Mouse (Mus musculus) bone marrow, adult 2 months (tissue): ENCODE results near the gene Kdelr2.

Source experiments
- CTCF ChIP-seq: fragments of 200-500 bp; IDR thresholded peaks from 2 replicates; pipeline ENCODE4 v1.5.1; 2011; ENCODE audit warnings: low read length, control low read depth; ENCODE audit not compliant: control insufficient read depth, insufficient read depth
- POLR2A ChIP-seq: fragments of 200-500 bp; IDR thresholded peaks from 2 replicates; pipeline ENCODE4 v1.6.1; 2011; ENCODE audit warnings: low read depth, mild to moderate bottlenecking, control low read depth, low read length, borderline replicate concordance; ENCODE audit not compliant: control insufficient read depth

DNA sequence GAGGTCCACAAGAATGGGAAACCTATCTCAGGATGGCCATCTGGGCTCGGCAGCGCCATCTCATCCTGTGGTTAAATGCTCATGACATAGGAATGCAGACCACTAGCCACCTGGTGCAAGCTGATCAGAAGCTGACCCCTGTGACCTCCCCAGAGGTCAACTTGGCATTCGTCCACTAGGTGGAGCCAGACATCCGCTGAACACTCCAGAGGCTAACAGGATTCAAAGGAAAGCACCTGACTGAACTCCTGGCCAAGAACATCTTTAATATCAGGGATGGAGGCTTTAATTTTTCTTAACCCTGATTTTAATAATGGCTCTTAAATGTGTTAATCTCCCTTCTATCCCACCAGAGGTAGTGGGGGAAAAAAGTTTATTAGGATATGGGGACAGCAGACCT, 30.8 kb downstream of the Kdelr2 start:
- peak; percentile 97 for TF ChIP-seq CTCF
- TF ChIP-seq POLR2A, result no peak
